Mouse (Mus musculus): ENCODE results near the gene Zkscan7.

GRCm38 (mm10) chr9:122856716-122857115, 28.8 kb upstream of the Zkscan7 start:
- TF ChIP-seq GATA1 (IDR thresholded peaks at IDR 0.05; ENCODE audit: borderline replicate concordance, low read length) (no peak), FLI1 (IDR thresholded peaks at IDR 0.05; ENCODE audit: low read length) (no peak)

Measured in megakaryocyte, embryonic 14.5 days (primary cell).